Mouse (Mus musculus) heart, embryonic 15.5 days (tissue): ENCODE measurements around the gene Mindy3. TPM values are rescaled to one million over a fixed set of nuclear protein-coding genes. Genes with fewer than 3 reads are reported as not detected.

Source experiments
- ATAC-seq: fragments of 200-750 bp; cut with Nextera tagmentation; replicated peaks from 2 replicates; pipeline ENCODE4 v1.8.0; 2017; ENCODE audit warnings: low read depth, moderate TSS enrichment; ENCODE audit not compliant: insufficient number of reproducible peaks, insufficient read depth, low FRiP score
- H3K27ac ChIP-seq: fragments of 300-500 bp; sonication (generic); 2 replicates; pipeline ENCODE4 v1.5.1; 2015; ENCODE audit warnings: mild to moderate bottlenecking, inconsistent platforms
- H3K27me3 ChIP-seq: fragments of 300-500 bp; sonication (generic); 2 replicates; pipeline ENCODE4 v1.6.1; 2015; ENCODE audit warnings: inconsistent platforms
- H3K36me3 ChIP-seq: fragments of 300-500 bp; sonication (generic); 2 replicates; pipeline ENCODE4 v1.6.1; 2015; ENCODE audit warnings: mild to moderate bottlenecking, inconsistent platforms
- H3K4me1 ChIP-seq: fragments of 300-500 bp; sonication (generic); replicated peaks from 2 replicates; pipeline ENCODE4 v1.6.1; 2015; ENCODE audit warnings: inconsistent platforms
- H3K4me2 ChIP-seq: fragments of 300-500 bp; sonication (generic); 2 replicates; pipeline ENCODE4 v1.6.1; 2015; ENCODE audit warnings: inconsistent platforms, mild to moderate bottlenecking, moderate library complexity
- H3K4me3 ChIP-seq: fragments of 300-500 bp; sonication (generic); 2 replicates; pipeline ENCODE4 v1.5.1; 2015; ENCODE audit warnings: mild to moderate bottlenecking, inconsistent platforms
- H3K9ac ChIP-seq: fragments of 300-500 bp; sonication (generic); 2 replicates; pipeline ENCODE4 v1.6.1; 2015; ENCODE audit warnings: mild to moderate bottlenecking, inconsistent platforms
- H3K9me3 ChIP-seq: fragments of 300-500 bp; sonication (generic); replicated peaks from 2 replicates; pipeline ENCODE4 v1.6.1; 2016; ENCODE audit warnings: inconsistent platforms
- WGBS: fragments of 180-500 bp; shearing (Covaris S2); methylation state at CpG from one replicate; pipeline ENCODE4 v1.1.7; 2015; ENCODE audit warnings: mixed read lengths; 5-methylcytosine and 5-hydroxymethylcytosine counted together
- polyA plus RNA-seq: library from polyadenylated mRNA; unstranded; fragments of >200 nt; fragmentation: Nextera tagmentation; extraction: Ambion mirVana; gene quantifications from 2 replicates; pipeline ENCODE4 v1.2.1, GENCODE M21; 2015

Gene Mindy3
- polyA plus RNA-seq, 1 experiment from 2014 or later: 23.8 TPM

GRCm38 (mm10) chr2:12411129-12411528 is 8.1 kb downstream of the Mindy3 start:
- Histone ChIP-seq H3K4me3 (no peak overlapping the region), H3K4me2 (no peak overlapping the region), H3K4me1 (peaks cover 3% of the 10 kb centered on the region; the same call in 1 of the 2 replicates), H3K27ac (no peak overlapping the region), H3K9me3 (no peaks in the 10 kb centered on the region), H3K36me3 (no peaks in the 10 kb centered on the region), H3K9ac (no peak overlapping the region), H3K27me3 (no peaks in the 10 kb centered on the region)
- ATAC-seq: no peak
- 36% methylated on average over 2 of the region's 2 CpGs for WGBS

- 87% methylated on average over 2 of the region's 2 CpGs for WGBS
- H3K4me3 ChIP-seq: no peak overlapping the region
- H3K9ac ChIP-seq: no peak overlapping the region
- no peaks in the 10 kb centered on the region for H3K27me3 ChIP-seq
- H3K27ac ChIP-seq: no peak overlapping the region
- H3K4me2 ChIP-seq: no peak overlapping the region
- H3K36me3 ChIP-seq: no peaks in the 10 kb centered on the region
- ATAC-seq: no peak
- H3K4me1 ChIP-seq: 0 out of 2 replicates have a peak, but pooled peaks cover 3% of the 10 kb centered on the region
- H3K9me3 ChIP-seq: no peaks in the 10 kb centered on the region
Observed at GRCm38 (mm10) chr2:12406737-12407136, 12.5 kb downstream of the Mindy3 start.

GRCm38 (mm10) chr2:12402469-12402868 is 16.8 kb downstream of the Mindy3 start:
- no peak overlapping the region for H3K9ac ChIP-seq
- 53% methylated on average over 3 of the region's 3 CpGs for WGBS
- no peaks in the 10 kb centered on the region for H3K27me3 ChIP-seq
- no peak overlapping the region for H3K4me3 ChIP-seq
- H3K4me2 ChIP-seq: no peak overlapping the region
- H3K27ac ChIP-seq: no peak overlapping the region
- H3K4me1 ChIP-seq: 0 out of 2 replicates have a peak, but pooled peaks cover 3% of the 10 kb centered on the region
- ATAC-seq: no peak
- H3K9me3 ChIP-seq: no peaks in the 10 kb centered on the region
- no peaks in the 10 kb centered on the region for H3K36me3 ChIP-seq

GRCm38 (mm10) chr2:12401137-12401536 is 18.1 kb downstream of the Mindy3 start:
- Histone ChIP-seq H3K9ac (no peak overlapping the region), H3K27ac (no peak overlapping the region), H3K36me3 (no peaks in the 10 kb centered on the region), H3K9me3 (no peaks in the 10 kb centered on the region), H3K4me3 (no peak overlapping the region), H3K27me3 (no peaks in the 10 kb centered on the region), H3K4me1 (0 out of 2 replicates have a peak, but pooled peaks cover 3% of the 10 kb centered on the region), H3K4me2 (no peak overlapping the region)
- no peak for ATAC-seq
- WGBS: 94% methylated on average over 1 of the region's 1 CpGs

GRCm38 (mm10) chr2:12389028-12389427 is 30.2 kb downstream of the Mindy3 start:
- 53% methylated on average over 1 of the region's 1 CpGs for WGBS
- H3K9me3 ChIP-seq: no peaks in the 10 kb centered on the region
- no peaks in the 10 kb centered on the region for H3K27me3 ChIP-seq
- H3K4me3 ChIP-seq: no peak overlapping the region
- H3K4me2 ChIP-seq: no peak overlapping the region
- ATAC-seq: no peak
- no peak overlapping the region for H3K9ac ChIP-seq
- no peaks in the 10 kb centered on the region for H3K4me1 ChIP-seq
- H3K27ac ChIP-seq: no peak overlapping the region
- 0 out of 2 replicates have a peak, but pooled peaks cover 11% of the 10 kb centered on the region for H3K36me3 ChIP-seq

- H3K4me3 ChIP-seq: no peak overlapping the region
- H3K36me3 ChIP-seq: 0 out of 2 replicates have a peak, but pooled peaks cover 11% of the 10 kb centered on the region
- no peak for ATAC-seq
- H3K27ac ChIP-seq: no peak overlapping the region
- H3K9me3 ChIP-seq: no peaks in the 10 kb centered on the region
- no peak overlapping the region for H3K9ac ChIP-seq
- no peaks in the 10 kb centered on the region for H3K27me3 ChIP-seq
- WGBS: 90% methylated on average over 4 of the region's 4 CpGs
- no peak overlapping the region for H3K4me2 ChIP-seq
- no peaks in the 10 kb centered on the region for H3K4me1 ChIP-seq
Observed at GRCm38 (mm10) chr2:12388569-12388968, 30.7 kb downstream of the Mindy3 start.

GRCm38 (mm10) chr2:12384389-12384788 is 34.9 kb downstream of the Mindy3 start:
- no peak for ATAC-seq
- Histone ChIP-seq H3K36me3 (0 out of 2 replicates have a peak, but pooled peaks cover 11% of the 10 kb centered on the region), H3K27me3 (no peaks in the 10 kb centered on the region), H3K4me3 (no peak overlapping the region), H3K9me3 (no peaks in the 10 kb centered on the region), H3K9ac (no peak overlapping the region), H3K27ac (no peak overlapping the region), H3K4me1 (peaks cover 3% of the 10 kb centered on the region; the same call in 1 of the 2 replicates), H3K4me2 (no peak overlapping the region)
- 89% methylated on average over 1 of the region's 1 CpGs for WGBS

GRCm38 (mm10) chr2:12382650-12383049 is 36.6 kb downstream of the Mindy3 start:
- Histone ChIP-seq H3K4me2 (no peak overlapping the region), H3K4me1 (peaks cover 3% of the 10 kb centered on the region; the same call in 1 of the 2 replicates), H3K27me3 (no peaks in the 10 kb centered on the region), H3K9ac (no peak overlapping the region), H3K4me3 (no peak overlapping the region), H3K27ac (peak overlapping the region; percentile 22), H3K36me3 (0 out of 2 replicates have a peak, but pooled peaks cover 11% of the 10 kb centered on the region), H3K9me3 (no peaks in the 10 kb centered on the region)
- 51% methylated on average over 4 of the region's 4 CpGs for WGBS
- no peak for ATAC-seq

GRCm38 (mm10) chr2:12380233-12380632 is 39.0 kb downstream of the Mindy3 start:
- Histone ChIP-seq H3K9me3 (no peaks in the 10 kb centered on the region), H3K4me3 (no peak overlapping the region), H3K36me3 (0 out of 2 replicates have a peak, but pooled peaks cover 2% of the 10 kb centered on the region), H3K4me2 (no peak overlapping the region), H3K27me3 (no peaks in the 10 kb centered on the region), H3K9ac (no peak overlapping the region), H3K4me1 (peaks cover 3% of the 10 kb centered on the region; the same call in 1 of the 2 replicates), H3K27ac (no peak overlapping the region)
- no peak for ATAC-seq
- WGBS: 37% methylated on average over 2 of the region's 2 CpGs

GRCm38 (mm10) chr2:12378591-12378990 is 40.7 kb downstream of the Mindy3 start:
- no peak overlapping the region for H3K27ac ChIP-seq
- no peaks in the 10 kb centered on the region for H3K27me3 ChIP-seq
- H3K9ac ChIP-seq: no peak overlapping the region
- H3K4me1 ChIP-seq: peaks cover 3% of the 10 kb centered on the region; the same call in 1 of the 2 replicates
- no peaks in the 10 kb centered on the region for H3K9me3 ChIP-seq
- H3K4me3 ChIP-seq: no peak overlapping the region
- 82% methylated on average over 5 of the region's 5 CpGs for WGBS
- no peaks in the 10 kb centered on the region for H3K36me3 ChIP-seq
- ATAC-seq: no peak
- no peak overlapping the region for H3K4me2 ChIP-seq

- 70% methylated on average over 1 of the region's 1 CpGs for WGBS
- H3K9me3 ChIP-seq: no peaks in the 10 kb centered on the region
Observed at GRCm38 (mm10) chr2:12377024-12377423, 42.2 kb downstream of the Mindy3 start.

GRCm38 (mm10) chr2:12372883-12373282 is 46.4 kb downstream of the Mindy3 start:
- Histone ChIP-seq H3K27ac (no peak overlapping the region), H3K9me3 (no peaks in the 10 kb centered on the region), H3K4me1 (peaks cover 9% of the 10 kb centered on the region), H3K36me3 (no peaks in the 10 kb centered on the region), H3K27me3 (no peaks in the 10 kb centered on the region), H3K9ac (no peak overlapping the region), H3K4me3 (no peak overlapping the region), H3K4me2 (no peak overlapping the region)
- 80% methylated on average over 2 of the region's 2 CpGs for WGBS
- ATAC-seq: no peak

More at GRCm38 (mm10) chr2:12377024-12377423, 42.2 kb downstream of the Mindy3 start:
- H3K36me3 ChIP-seq: no peaks in the 10 kb centered on the region
- no peaks in the 10 kb centered on the region for H3K27me3 ChIP-seq
- ATAC-seq: no peak
- H3K4me2 ChIP-seq: no peak overlapping the region
- H3K4me3 ChIP-seq: no peak overlapping the region
- no peak overlapping the region for H3K9ac ChIP-seq
- H3K27ac ChIP-seq: no peak overlapping the region
- H3K4me1 ChIP-seq: peaks cover 3% of the 10 kb centered on the region; the same call in 1 of the 2 replicates
